Mouse (Mus musculus) neural tube, embryonic 11.5 days (tissue): ENCODE data around the gene Caskin2. TPM values are rescaled to one million over a fixed set of nuclear protein-coding genes. Genes with fewer than 3 reads are reported as not detected.
"Not testable (repeated sequence)": the region's sequence is repeated elsewhere in the genome, so short reads cannot be mapped to it uniquely, and the experiment has no call there.

Experiments used
- ATAC-seq: fragments of 200-750 bp; cut with Nextera tagmentation; 2 replicates; pipeline ENCODE4 v1.8.0; 2017; ENCODE audit warnings: moderate number of reproducible peaks, mild to moderate bottlenecking, moderate TSS enrichment, moderate library complexity; ENCODE audit not compliant: insufficient read depth, low FRiP score, low TSS enrichment
- DNase-seq: peaks from one replicate; pipeline ENCODE4 v3.0.0-alpha.2; 2015; ENCODE audit warnings: low spot score
- H3K27ac ChIP-seq: fragments of 300-500 bp; sonication (generic); 2 replicates; pipeline ENCODE4 v1.5.1; 2014; ENCODE audit warnings: low read depth, mild to moderate bottlenecking, low read length
- H3K27me3 ChIP-seq: fragments of 300-500 bp; sonication (generic); 2 replicates; pipeline ENCODE4 v1.6.1; 2014; ENCODE audit warnings: mild to moderate bottlenecking, low read length, mixed read lengths; ENCODE audit not compliant: control insufficient read depth, insufficient read depth
- H3K36me3 ChIP-seq: fragments of 300-500 bp; sonication (generic); 2 replicates; pipeline ENCODE4 v1.6.1; 2014; ENCODE audit warnings: mild to moderate bottlenecking, low read length, moderate library complexity, mixed read lengths; ENCODE audit not compliant: control insufficient read depth, insufficient read depth
- H3K4me1 ChIP-seq: fragments of 300-500 bp; sonication (generic); 2 replicates; pipeline ENCODE4 v1.6.1; 2014; ENCODE audit warnings: low read length, mixed read lengths; ENCODE audit not compliant: control insufficient read depth, insufficient read depth
- H3K4me2 ChIP-seq: fragments of 300-500 bp; sonication (generic); 2 replicates; pipeline ENCODE4 v1.6.1; 2014; ENCODE audit warnings: low read depth, mild to moderate bottlenecking, moderate library complexity
- H3K4me3 ChIP-seq: fragments of 300-500 bp; sonication (generic); 2 replicates; pipeline ENCODE4 v1.5.1; 2014; ENCODE audit warnings: low read depth, low read length
- H3K9ac ChIP-seq: fragments of 300-500 bp; sonication (generic); 2 replicates; pipeline ENCODE4 v1.6.1; 2014; ENCODE audit warnings: mild to moderate bottlenecking, low read length
- H3K9me3 ChIP-seq: fragments of 300-500 bp; sonication (generic); 2 replicates; pipeline ENCODE4 v1.6.1; 2016; ENCODE audit warnings: low read length; ENCODE audit not compliant: control insufficient read depth
- WGBS: fragments of 180-500 bp; shearing (Covaris S2); extraction: QIAGEN DNeasy Blood & Tissue Kit; methylation state at CpG from one replicate; pipeline ENCODE4 v1.1.7; 2014; 5-methylcytosine and 5-hydroxymethylcytosine counted together
- polyA plus RNA-seq: library from polyadenylated mRNA; unstranded; fragments of >200 nt; fragmentation: Nextera tagmentation; extraction: Ambion mirVana; gene quantifications from 2 replicates; pipeline ENCODE4 v1.2.1, GENCODE M21; 2014

Caskin2 gene
- 16.4 and 19.1 TPM in 2 replicates for polyA plus RNA-seq

DNA sequence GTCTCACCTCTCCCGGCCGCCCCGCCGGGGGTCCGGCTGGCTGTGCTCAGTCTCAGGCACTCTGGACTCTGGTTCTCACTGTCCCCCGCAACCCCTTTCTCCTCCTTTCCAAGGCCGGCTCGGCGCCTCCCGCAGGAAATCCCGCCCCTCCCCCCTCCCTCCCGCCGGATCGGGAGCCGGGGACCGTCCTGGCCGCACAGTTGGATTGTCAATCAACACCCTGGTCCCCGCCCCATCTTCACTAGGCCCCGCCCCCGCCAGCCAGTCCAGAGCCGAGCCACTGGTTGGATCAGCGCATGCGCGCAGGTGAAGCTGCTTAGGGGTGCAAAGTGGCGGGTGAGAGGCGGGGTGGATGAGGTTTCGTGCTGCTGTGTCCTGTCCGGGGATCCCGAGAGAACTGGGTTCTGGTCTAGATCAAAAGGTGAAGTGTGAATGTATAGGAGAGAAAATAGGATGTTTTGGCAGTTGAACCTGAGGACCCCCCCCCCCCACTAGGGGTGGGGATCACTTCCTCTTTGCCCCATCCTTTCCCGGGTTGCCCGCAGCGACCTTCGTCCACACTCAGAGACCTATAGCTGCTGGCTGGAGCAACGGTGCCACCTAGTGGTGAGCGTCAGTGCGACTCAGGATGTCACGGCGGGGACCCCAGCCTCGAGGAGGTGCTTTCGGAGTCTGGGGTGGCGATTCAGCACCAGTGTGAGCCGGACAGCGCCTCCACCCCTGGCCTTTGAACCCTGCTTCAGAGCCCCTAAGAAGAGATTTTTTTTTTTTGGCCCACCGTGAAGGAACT lies at the start of gene Caskin2:
Gene Caskin2, minus strand, starts transcription at position 133 of the 790 bp plus-strand sequence.
- H3K9me3 ChIP-seq: no peaks in the 10 kb centered on the region
- 0 out of 2 replicates have a peak within 1 kb of the TSS, but pooled peaks have one; percentile 27 for H3K27ac ChIP-seq
- H3K4me3 ChIP-seq: peak within 1 kb of the TSS; percentile 91
- ATAC-seq: peak; percentile 89
- H3K4me1 ChIP-seq: peaks cover 33% of the 10 kb centered on the region
- DNase-seq: peak; percentile 98
- H3K9ac ChIP-seq: peak within 1 kb of the TSS; percentile 85
- no peaks in the 10 kb centered on the region for H3K27me3 ChIP-seq
- under 1% methylated on average over 39 of the region's 44 CpGs for whole genome bisulfite sequencing
- H3K4me2 ChIP-seq: peak within 1 kb of the TSS; percentile 95
- H3K36me3 ChIP-seq: peaks cover 7% of the 10 kb centered on the region

DNA sequence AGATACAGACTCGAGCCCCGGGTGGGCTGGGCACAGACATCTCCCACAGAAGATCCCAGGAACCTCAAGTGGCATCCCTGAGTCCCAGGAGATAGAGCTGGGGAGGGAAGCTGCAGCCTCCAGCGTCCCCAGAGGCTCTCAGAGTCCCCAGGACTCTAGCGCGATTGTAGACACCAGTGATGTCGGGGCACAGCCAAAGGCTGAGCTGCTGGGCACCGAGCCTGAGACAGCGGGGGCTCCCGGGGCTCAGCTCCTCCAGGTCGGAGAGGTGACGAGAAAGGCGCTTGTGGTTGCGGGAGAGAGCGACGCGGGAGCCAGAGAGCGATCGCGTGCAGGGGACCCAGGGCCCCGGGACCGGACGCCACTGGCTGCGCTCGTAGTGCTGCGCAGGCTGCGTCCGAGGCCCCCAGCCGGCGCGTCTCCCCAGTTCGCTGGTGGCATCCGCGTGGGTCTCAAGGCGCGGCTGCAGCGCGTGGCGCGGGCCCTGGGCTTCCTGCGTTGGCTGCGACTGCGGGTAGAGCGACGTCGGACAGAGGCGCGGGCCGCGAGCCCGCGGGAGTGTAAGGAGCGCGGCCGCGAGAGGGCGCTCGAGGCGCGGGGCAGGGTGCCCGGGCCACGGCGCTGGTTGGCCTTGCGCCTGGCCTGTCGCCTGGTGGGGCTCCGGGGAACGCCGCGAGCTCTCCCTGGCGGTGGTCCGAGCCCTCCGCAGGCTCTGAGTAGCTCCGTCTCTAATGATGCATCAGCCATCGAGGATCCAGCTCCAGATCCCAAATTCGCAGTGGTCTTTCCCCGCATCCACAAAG lies 45.9 kb upstream of the Caskin2 start:
- no peaks in the 10 kb centered on the region; the same call in 1 of the 2 replicates for H3K36me3 ChIP-seq
- peaks cover 3% of the 10 kb centered on the region; the same call in 1 of the 2 replicates for H3K4me1 ChIP-seq
- WGBS: 2% methylated on average over 72 of the region's 75 CpGs
- ATAC-seq (peak; percentile 80), DNase-seq (peak; percentile 90)
- H3K4me2 ChIP-seq: peak overlapping the region; percentile 41
- H3K27ac ChIP-seq: no peak overlapping the region
- H3K9me3 ChIP-seq: no peaks in the 10 kb centered on the region
- H3K27me3 ChIP-seq: peaks cover 38% of the 10 kb centered on the region
- H3K9ac ChIP-seq: peak overlapping the region; percentile 26; the same call in 1 of the 2 replicates
- H3K4me3 ChIP-seq: peak overlapping the region; percentile 27

DNA sequence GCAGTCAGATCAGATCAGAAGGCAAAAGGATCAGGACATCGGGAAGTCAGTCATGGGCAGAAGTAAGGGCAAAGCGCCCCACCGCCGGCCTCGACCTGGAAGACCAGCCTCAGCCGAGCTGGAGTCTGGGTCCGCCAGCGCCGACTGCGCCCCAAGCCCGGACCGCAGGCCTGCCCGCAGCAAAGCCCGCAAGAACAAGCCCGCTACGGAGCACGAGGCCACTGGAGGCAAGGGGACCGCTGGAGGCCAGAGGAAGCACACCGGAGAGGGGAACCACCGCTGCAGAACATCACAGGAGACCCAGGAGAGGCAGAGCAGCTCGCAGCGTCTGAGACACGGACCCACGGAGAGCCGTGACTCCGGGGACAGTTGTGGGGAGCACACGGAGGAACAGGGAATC lies 44.9 kb upstream of the Caskin2 start, which contains the start of gene Myo15b:
Gene Myo15b, plus strand, starts transcription at position 53 of the 400 bp plus-strand sequence.
- Histone ChIP-seq H3K27me3 (peaks cover 38% of the 10 kb centered on the region), H3K9ac (peak within 1 kb of the TSS; percentile 26)
- DNase-seq: peak; percentile 24

DNA sequence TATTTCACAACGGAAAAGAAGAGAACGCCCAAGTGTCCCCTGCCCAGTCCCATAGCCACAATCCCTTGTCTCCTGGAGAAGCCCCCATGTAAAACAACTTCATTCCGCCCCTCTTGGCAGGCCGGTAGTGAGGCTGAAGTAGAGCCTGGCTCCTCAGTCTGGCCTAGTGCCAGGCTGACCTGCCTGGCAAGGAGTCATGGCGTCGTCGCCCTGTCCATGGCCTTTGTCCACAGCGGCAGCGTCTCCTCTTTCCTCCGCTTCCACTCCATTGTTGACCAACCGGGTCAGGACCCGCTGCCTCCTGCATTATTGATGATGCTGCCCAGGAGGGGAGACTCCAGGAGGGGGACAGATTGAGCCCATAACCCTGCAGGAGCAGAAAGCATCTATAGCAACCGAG lies 44.5 kb upstream of the Caskin2 start:
- no peaks in the 10 kb centered on the region for H3K9me3 ChIP-seq
- no peaks in the 10 kb centered on the region; the same call in 1 of the 2 replicates for H3K36me3 ChIP-seq
- WGBS: 53% methylated on average over 12 of the region's 13 CpGs
- no peak overlapping the region for H3K4me2 ChIP-seq
- H3K4me1 ChIP-seq: peaks cover 3% of the 10 kb centered on the region; the same call in 1 of the 2 replicates
- H3K27ac ChIP-seq: no peak overlapping the region
- H3K4me3 ChIP-seq: no peak overlapping the region
- H3K9ac ChIP-seq: no peak overlapping the region
- H3K27me3 ChIP-seq: peaks cover 37% of the 10 kb centered on the region
- ATAC-seq: no peak
- DNase-seq: no peak

More for the DNA sequence above, 44.9 kb upstream of the Caskin2 start, which contains the start of gene Myo15b:
- no peak for ATAC-seq
- WGBS: 10% methylated on average over 27 of the region's 27 CpGs
- peaks cover 3% of the 10 kb centered on the region; the same call in 1 of the 2 replicates for H3K4me1 ChIP-seq
- peak within 1 kb of the TSS; percentile 27 for H3K4me3 ChIP-seq
- no peak within 1 kb of the TSS for H3K27ac ChIP-seq
- no peaks in the 10 kb centered on the region for H3K9me3 ChIP-seq
- no peaks in the 10 kb centered on the region; the same call in 1 of the 2 replicates for H3K36me3 ChIP-seq
- peak within 1 kb of the TSS; percentile 41 for H3K4me2 ChIP-seq

DNA sequence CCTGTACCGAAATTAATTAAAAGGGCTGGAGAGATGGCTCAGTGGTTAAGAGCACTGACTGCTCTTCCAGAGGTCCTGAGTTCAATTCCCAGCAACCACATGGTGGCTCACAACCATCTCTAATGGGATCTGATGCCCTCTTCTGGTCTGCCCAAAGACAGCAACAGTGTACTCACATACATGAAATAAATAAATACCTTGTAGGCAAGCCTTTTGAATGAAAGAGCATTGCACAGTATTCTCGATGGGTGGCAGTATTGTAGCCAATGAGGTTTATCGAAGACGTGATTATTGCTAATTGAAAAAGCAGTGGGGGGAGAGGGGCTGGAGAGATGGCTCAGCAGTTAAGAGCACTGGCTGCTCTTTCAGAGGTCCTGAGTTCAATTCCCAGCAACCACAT lies 43.7 kb upstream of the Caskin2 start:
- H3K4me3 ChIP-seq, DNase-seq, H3K36me3 ChIP-seq, H3K9ac ChIP-seq, H3K4me2 ChIP-seq, ATAC-seq, H3K4me1 ChIP-seq, H3K27ac ChIP-seq, H3K9me3 ChIP-seq: not testable (repeated sequence)
- peaks cover 36% of the 10 kb centered on the region for H3K27me3 ChIP-seq
- WGBS: 92% methylated on average over 4 of the region's 4 CpGs

- no peak overlapping the region for H3K4me2 ChIP-seq
- H3K27ac ChIP-seq: no peak overlapping the region
- H3K4me1 ChIP-seq: peaks cover 3% of the 10 kb centered on the region; the same call in 1 of the 2 replicates
- H3K9ac ChIP-seq: no peak overlapping the region
- H3K4me3 ChIP-seq: no peak overlapping the region
- no peaks in the 10 kb centered on the region for H3K9me3 ChIP-seq
- DNase-seq (no peak), ATAC-seq (no peak)
- H3K36me3 ChIP-seq: no peaks in the 10 kb centered on the region; the same call in 1 of the 2 replicates
- 86% methylated on average over 6 of the region's 6 CpGs for WGBS
- peaks cover 22% of the 10 kb centered on the region for H3K27me3 ChIP-seq
Observed at GRCm38 (mm10) chr11:115854674-115855073, 41.2 kb upstream of the Caskin2 start.

DNA sequence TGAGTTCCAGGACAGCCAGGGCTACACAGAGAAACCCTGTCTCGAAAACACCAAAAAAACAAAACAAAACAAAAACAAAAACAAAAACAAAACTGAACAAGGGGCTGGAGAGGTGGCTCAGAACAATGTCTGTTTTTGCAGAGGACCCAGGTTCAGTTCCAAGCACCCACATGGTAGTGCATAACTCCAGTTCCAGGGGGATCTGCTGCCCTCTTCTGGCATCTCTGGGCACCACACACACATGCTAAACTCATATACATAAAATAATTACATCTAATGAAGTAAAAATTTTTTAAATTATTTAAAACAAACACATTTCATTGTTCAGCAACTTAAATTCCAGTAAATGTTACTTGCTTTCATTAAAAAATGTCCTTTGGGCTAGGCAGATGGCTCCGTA lies 32.4 kb upstream of the Caskin2 start:
- Histone ChIP-seq H3K4me2 (no peak overlapping the region), H3K4me3 (no peak overlapping the region), H3K4me1 (peaks cover 7% of the 10 kb centered on the region; the same call in 1 of the 2 replicates), H3K9ac (no peak overlapping the region), H3K27me3 (no peaks in the 10 kb centered on the region), H3K27ac (no peak overlapping the region), H3K9me3 (no peaks in the 10 kb centered on the region), H3K36me3 (no peaks in the 10 kb centered on the region)
- DNase-seq (no peak), ATAC-seq (no peak)
- WGBS: 95% methylated on average over 2 of the region's 2 CpGs

DNA sequence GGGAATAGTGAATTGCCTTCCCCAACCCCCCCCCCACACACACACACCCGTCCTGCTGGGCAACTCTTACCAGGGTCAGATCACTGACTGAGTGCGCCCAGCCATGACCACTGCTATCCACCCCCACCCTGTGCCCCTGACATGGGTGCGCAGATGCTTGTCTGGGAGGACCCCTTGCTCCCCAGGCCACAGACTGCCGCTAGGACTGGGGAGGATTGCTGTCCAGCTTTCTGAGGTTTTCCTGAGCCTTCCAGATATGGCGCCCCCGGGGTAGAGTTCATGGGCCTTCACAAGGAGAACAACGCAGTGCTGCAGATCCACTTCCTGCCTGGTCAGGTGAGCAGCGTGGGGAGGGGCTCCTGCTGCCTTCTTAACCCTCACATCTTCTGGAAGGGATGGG lies 30.8 kb upstream of the Caskin2 start:
- no peak for ATAC-seq
- Histone ChIP-seq H3K4me2 (no peak overlapping the region), H3K4me3 (no peak overlapping the region), H3K9me3 (no peaks in the 10 kb centered on the region), H3K27me3 (no peaks in the 10 kb centered on the region), H3K27ac (no peak overlapping the region), H3K36me3 (no peaks in the 10 kb centered on the region), H3K4me1 (peaks cover 10% of the 10 kb centered on the region; the same call in 1 of the 2 replicates), H3K9ac (no peak overlapping the region)
- WGBS: 80% methylated on average over 8 of the region's 8 CpGs
- no peak for DNase-seq
